Mouse (Mus musculus) embryo, embryonic 10 days (tissue): ENCODE data around the gene Ttc25.

Experiments
- DNase-seq: peaks from one replicate; pipeline ENCODE4 v3.0.0-alpha.2; 2015; ENCODE audit warnings: low spot score

The Ttc25 gene

DNA sequence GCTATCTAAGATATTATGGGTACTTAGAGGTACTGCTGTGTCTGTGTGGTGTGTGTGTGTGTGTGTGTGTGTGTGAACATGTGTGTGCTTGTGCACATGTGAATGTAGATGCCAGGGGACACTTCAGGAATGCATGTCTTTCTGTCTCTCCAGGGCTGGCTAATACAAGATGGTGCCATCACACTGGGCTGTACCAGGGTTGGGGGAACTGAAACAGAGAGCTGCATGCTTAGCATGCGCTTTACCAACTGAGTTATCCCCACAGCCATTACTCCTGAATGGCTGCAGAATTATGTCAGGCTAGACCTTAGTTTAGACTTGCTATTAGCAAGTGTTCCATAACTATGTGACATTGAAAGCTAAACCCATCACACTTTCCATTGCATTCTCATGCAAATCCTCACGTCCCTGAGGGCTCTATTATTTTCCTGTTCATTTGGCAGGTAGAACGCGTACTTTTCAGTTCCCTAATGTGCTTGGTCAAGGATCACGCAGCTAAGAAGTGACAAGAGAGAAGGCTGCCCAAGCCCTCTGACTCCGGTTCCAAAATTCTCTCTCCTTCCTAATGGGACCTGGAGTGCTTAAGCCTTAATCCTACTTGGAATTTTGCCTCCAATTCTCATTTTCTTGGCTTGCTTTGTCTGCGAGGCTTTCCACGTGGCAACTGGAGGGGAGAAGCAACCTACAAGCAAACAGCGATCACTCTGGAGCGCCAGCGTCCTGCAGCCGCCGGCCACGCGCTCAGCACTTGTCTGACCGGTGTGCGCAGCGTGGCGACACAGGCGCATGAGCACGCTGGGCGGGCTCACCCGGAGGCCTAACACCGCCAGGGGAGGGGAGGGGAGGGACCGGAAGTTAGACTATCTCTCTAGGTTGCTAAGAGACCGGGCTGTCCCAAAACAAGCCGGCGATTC is at the start of gene Ttc25:
Gene Ttc25 (plus strand): TSS at position 776 of the 914 bp plus-strand sequence.
- DNase-seq: peak; percentile 95

DNA sequence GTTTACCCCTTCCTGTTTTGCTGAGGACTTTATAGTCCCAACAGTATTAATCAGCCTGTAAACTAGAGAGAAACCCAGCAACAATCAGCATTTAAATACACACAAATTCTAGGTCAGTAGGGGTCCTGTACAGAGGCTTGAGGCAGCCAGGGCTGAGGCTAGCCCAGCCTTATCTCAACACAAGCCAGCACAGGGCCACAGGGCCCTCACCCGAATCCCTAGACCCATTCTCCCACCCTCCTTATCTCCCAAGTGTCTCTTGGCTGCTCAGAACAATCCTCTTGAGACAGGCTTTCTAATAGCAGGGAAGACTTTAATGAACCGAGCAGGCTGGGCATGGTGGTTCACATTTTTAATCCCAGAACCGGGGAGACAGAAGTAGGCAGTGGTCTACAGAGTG is 45.2 kb upstream of the Ttc25 start:
- DNase-seq: no peak

DNA sequence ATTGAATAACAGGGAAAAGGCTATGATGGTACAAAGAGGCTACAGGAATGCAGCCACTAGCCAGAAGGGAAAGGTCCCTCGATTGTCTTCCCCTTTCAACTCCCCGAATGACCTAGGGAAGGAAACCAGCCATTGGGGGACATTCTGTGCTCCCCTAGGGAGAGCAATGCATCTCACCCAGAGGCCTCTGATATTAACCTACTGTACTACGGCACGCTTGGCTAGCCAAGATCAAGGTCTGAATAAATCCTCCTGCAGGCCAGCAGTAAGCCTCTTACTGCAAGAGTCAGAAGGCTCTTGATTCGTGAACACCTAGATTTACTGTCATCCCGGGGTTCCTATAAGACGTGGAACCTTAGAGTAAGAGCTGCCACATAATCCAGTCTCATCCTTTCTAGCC is 44.8 kb upstream of the Ttc25 start:
- no peak for DNase-seq

DNA sequence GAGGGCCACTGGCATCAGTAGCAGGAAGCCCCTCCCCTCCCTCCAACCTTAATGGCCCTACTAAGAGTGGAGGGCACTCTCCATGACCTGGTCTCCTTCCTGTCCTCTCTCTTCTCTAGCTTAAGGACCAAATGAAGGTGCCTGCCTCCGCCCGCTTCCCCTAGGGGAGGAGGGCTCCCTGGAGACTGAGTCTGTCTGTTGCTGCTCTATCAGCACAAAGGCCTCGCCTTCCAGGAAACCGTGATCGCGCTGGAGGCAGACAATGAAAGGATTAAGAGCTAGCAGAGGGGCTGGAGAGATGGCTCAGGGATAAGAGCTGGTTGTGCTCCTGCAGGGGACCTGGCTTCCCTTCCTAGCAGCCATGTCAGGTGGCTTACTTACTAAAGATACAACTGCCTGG is 44.1 kb upstream of the Ttc25 start:
- peak; percentile 32 for DNase-seq

DNA sequence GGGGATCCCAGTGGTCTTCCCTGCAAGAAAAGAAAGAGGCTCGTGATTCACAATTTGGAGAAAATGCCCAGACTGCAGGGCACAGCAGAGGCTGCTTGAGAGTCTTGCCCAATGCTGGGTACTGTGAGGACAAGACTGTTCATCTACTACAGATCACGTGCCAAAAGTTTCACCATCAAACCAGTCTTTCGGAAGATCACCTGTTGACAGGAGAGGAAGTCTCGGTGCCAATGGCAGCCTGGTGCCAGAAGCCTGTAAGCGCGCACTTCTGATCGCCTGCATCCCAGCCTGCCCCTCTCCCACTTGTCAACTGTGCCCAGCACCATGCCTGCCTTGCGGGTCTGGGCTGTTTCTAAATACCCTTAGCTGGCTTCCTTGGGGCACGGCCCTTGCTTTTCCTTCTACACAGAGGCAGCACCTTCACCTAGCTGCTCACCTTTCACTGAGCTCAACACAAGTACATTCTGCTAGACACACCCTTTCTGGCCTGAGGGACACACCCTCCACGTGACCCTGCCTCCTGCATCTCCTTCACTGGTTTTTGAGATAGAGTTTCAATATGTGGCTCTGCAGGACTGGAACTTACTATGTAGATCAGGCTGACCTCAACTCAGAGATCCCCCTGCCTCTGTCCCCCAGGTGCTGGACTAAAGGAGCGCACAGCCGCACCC is 40.3 kb upstream of the Ttc25 start:
- DNase-seq: no peak

DNA sequence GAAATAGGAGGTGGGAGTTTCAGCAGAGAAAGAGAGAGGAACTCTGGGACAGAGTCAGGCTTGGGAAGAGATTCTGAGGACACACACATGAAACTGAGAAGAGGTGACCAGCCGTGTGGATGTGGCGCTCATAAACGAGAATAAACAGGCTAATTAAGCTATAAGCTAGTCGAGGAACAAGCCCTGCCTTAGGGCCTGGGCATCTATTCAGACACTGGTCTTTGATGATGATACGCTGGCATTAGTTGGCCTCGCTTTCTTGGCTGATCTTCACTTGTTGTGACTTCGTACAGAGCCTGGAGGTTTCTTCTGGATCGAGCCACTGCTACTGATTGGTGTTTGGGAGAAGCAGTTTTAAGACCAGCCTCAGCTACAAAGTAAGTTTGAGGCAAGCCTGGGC is 39.4 kb upstream of the Ttc25 start:
- DNase-seq: no peak

DNA sequence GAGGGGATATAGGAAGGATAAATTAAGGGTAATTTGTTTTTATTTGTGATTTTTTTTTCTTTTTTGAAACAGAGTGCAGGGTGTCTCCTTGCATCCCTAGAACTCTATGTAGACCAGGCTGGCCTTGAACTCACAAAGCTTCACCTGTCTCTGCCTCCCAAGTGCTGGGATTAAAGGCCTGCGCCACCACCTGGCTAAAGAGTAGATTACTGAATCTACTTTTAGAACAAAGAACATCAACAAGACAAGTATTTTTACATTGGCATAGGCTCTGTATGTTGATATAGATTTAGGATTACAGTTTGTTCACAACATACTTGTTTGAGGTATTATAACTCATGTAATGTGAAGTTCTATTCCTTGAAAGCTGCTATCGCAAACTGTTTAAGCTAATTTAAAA is 34.9 kb upstream of the Ttc25 start:
- DNase-seq: no peak

DNA sequence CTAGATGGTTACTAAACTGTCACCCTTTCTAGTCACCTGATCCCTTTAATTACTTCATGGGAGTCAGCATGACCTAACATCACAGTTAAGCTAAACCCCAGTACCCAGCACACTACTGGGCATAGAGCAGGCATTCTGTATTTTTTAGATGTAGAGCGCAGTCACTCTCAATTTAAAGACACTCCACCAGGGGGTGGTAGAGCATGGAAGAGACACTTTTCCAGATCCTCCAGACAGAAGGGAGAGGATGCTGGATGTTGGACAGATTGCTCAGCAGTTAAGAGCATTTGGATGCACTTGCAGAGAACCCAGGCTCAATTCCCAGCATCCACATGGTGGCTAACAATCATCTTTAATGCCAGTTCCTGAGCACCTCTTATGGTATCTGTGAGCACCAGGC is 33.0 kb upstream of the Ttc25 start:
- DNase-seq: no peak

DNA sequence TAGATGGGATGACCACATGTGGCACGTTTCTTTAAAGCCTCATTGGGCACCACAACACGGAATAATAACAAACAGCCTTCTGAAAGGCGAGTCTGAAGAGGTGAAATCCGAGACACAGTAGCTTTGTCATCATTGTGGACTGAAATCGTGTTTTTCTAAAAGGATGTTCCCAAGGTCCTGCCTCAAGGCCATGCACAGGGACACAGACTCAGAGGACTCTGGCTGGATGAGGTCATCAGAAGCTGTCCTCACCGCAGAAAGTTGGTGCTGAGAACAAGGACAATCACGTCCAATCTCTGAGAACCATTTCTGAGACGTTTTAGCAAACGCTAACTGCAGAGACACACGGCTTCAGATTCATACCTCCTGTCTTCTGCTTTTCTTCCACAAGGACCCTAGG is 31.7 kb upstream of the Ttc25 start:
- DNase-seq: no peak

DNA sequence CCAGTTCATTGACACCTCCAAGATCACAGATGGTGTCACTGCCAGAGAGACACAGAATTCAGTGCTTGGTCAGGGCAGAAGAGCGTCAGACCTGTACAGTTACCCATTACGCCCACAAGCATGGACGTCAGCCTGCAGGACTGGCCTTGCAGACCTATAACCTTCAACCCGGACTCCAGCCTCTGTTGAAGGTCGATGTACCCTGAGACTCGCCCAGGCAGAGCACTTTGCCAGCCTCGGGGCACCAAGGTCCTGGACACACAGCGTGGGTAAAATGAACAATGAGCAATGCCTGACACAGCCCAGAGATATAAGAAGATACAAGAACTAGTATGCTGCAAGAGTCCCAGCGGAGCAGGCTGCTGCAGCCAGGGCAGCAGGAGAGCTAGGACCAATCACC is 30.3 kb upstream of the Ttc25 start:
- DNase-seq: no peak

DNA sequence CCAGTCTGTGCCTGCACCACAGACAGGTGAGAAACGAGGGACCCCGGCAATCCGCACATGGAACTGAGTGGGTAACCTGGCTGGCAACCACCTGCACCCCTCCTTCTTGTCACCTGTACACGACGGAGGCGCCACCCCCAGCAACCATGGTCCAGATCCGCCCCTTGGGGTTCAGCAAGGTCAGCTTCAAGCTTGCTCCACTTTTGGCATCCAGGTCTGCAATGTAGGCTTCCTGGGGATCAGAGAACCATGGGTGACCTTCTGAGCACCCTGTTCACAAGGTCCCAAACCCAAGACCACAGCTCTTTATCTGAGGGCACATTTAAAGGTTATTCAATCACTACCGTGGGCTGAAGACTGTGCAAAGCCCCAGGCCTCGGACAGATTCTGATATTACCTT is 29.6 kb upstream of the Ttc25 start:
- DNase-seq: no peak

DNA sequence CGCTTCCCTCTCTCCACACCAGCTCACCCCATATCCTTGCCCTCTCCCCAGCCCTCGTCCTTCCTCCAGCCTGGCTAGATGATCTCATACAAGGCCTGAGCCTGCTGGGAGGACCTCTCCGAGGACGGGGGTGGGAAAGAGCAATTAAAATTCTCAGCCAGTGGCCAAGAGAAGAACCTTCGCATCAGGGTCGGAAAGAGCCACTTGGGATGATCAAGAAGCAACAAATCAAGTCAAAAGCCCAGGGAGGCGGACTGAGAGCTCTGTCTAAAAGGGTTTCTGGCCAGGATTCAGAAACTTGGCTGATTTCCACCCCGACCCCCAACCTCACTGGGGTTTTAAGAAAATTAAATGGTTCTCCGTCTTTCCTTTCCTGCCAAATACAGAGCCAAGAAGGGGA is 29.1 kb upstream of the Ttc25 start:
- DNase-seq: no peak

DNA sequence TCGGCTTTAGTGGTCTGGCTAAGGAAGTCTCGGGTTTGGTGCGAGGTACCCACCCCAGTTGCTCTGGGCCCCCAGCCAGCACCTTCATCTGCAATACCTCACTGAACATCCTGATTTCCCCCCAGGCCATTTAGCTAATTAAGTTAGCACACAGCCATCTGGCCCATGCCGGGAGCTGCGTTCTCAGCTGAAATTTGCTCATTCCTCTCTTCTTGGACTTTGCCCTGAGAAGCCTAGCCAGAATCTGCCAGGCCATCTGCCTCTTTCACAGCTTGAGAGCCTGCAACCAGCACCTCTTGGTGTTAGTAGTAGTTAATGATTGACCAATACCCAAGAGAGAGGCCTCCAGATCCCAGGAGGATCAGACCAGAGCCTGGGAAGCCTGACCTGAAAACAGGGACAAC is 27.2 kb upstream of the Ttc25 start:
- no peak for DNase-seq

DNA sequence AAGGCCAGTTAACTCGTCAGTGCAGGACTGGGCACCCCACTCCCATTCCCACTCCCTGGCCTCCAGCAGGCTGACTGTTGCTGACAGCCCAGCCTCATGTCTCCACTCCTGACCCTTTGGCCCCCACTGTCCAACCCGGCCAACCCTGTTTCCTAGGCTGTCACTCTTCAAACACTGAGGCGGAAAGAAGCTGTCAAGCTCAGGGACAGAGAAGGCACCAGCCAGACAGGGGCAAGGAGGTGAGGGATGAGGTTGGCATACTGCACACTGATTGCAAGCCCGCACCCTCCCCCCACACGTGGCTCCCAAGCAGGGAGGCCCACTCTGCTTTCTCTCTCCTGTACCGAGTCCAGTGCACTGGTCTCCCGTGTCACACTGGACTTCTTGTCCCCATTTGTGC is 26.2 kb upstream of the Ttc25 start:
- DNase-seq: no peak

DNA sequence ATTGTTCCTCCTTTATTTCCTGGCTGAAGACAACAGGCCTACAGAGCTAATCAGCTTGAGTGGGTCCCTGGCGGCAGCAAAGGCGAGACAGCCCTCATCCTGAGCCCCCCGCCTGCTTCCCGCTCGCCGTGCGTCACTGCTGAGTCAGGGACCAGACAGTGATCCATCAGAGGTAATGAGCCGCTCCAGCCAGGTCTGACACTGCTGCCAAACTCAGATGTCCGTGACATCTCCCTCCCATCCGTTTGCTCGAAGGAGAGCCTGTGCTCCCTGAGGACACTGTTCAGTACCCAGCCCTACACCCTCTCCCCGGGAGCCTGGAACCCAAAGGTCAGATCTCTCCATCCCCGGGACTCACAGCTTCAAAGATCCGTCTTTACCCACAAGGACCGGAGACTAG is 24.6 kb upstream of the Ttc25 start:
- no peak for DNase-seq

DNA sequence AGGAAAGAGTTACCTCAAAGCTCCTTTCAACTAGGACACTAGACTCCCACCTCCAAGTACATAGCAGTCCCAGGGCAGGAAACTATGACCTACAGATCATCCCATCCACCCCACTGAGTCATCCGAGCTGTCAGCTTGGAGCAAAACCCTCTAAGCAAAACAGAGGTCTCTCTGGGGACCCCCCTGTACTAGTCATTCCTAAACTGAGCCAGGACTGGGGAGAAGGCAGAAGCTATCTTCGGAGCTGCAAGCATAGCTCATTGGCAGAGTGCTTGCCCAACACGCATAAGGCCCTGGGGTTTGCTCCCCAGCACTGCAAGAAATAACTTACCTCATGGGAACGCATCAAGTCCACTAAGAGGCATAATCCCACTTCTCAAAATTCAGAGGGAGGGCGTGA is 21.0 kb upstream of the Ttc25 start:
- DNase-seq: no peak

DNA sequence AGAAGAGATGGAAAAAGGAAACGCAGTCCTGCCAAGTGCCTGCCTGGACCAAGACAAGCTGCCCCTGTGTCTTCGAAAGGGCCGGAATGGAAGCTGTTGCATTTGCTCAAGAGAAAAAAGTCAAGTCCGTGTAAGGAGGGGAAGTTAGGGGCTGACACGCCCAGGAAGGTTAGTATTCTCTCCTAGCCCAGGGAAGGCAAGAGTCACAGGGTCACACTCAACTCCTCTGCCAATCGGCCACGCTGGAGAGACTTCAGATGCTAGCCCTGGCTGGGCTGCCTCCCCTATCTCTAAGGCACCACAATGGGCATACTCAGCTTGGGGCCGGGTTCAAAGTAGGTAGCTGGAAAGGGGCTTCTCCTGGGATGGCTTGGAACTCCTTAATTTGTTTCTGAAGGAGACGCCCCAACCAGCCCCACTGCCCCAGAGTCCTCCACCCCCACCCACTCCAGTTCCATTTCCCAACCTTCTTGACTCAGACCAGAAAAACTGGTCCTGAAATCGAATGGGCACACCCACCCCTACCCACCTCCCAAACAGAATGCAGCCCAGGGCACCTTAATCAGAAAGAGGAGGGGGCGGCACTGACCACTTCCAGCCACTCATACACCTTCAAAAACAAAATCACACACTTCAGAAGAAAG is 20.3 kb upstream of the Ttc25 start:
- DNase-seq: no peak

DNA sequence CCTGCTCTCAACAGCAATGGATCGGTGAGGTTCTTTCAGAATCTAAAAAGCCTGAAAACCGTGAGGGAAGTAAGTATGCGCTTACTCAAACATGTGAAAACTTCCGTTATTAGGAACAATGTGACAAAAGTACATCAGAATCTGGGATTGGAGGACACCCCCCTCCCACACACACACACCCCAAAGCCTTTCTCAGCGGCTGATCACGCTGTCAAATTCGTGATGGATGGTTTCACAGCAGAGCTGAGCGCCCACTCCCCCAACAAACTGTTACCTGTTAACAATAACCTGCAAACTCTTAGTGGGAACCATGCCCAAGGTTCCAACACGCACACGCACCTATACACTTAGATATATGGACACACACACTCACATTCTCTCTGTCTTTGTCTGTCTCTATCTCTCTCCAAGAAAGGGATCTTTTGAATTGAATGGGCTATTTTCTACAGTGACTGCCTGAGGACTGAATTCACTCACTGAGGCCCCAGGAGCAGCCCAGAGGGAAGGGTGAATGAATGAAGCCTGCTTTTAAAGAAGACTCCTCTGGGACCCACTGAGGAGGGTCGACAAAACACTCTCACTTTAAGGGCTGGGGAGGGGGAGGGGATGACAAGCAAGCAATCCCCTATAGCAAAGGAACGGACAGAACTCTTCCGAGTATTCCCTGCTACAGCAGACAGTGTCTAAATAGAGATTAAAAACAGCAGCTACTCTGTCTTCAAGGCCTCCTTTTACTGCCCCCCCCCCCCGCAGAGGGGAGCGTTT is 19.2 kb upstream of the Ttc25 start:
- no peak for DNase-seq

DNA sequence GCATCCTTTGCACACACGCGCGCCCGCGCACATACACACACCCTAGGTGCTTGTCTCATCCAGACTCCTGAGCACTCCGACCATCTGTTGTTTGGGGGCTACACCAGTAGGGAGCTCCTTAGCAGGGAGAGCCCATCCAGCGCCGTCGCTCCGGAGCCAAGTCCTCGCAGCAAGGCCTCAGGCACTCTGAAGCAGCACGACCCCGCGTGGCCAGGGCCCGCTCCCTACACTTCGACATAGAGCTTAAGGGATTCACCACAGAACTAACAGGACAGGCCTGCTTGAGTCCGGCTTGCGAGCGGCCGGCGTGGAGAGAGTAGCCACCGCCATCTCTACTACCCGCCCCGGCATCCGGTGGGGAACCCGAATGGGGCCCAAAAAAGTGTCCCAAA is 18.3 kb upstream of the Ttc25 start:
- peak; percentile 83 for DNase-seq

DNA sequence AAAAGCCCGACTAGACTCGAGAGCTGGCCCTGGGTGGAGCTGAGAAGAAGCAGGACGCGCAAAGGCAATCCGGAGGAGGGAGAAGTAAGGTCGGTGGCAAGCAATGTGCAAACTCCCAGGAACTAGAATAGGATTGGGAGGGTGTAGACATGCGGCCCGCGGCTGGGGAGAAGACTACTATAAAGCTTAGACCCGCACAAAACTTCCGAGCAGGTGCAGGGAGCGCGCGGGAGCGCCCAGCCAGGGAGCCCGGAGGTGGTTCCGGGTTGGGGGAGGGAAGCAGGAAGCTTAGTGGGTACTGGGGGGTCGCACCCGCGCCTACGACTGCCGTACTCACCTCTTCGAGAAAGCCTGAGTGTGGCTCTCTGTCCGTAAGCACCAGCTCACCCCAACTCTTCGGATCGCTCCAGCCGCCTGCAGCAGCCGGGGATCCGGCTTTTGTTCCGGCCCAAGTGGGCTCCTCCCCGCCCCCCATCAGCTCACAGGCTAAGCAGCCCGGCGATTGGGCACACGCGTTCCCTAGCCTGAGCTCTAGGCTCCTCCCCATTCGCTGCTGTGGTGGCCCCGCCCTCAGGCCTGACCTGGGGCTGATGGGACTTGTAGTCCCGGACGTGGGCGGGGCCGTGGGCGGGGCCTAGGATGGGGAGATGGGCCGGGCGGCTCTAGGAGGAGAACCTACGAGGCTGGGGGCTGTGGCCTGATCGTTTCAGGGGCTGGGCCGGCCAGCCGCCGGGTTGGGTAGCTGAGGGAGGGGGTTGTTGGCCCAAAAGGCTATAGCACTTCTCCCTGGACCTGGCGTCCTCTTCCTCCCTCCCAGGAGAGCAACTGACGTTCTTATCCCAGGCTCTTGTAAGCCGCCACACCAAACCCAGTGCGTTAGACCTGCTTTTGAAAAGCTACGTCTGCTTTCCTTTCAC is 17.7 kb upstream of the Ttc25 start, which contains the start of gene Acly:
Gene Acly (minus strand): TSS at position 543 of the 917 bp plus-strand sequence.
- peak; percentile 99 for DNase-seq
